Mouse (Mus musculus) layer of hippocampus, adult 2 months (tissue): ENCODE data around the gene Usp12. TPM values are rescaled to one million over a fixed set of nuclear protein-coding genes. Genes with fewer than 3 reads are reported as not detected.
A peak's percentile ranks its signal among the peaks of the same experiment; 100 is the strongest.

Experiments
- DNase-seq, 2 experiments: peaks; one replicate each; pipeline ENCODE4 v3.0.0; 2022; ENCODE audit warnings: low spot score in 2 of 2
- H3K27ac ChIP-seq: fragments of 200-600 bp; 2 replicates; pipeline ENCODE4 v1.8.1; 2022
- H3K4me3 ChIP-seq: fragments of 200-600 bp; 2 replicates; pipeline ENCODE4 v1.8.1; 2022; ENCODE audit warnings: mild to moderate bottlenecking
- CTCF ChIP-seq: fragments of 200-600 bp; conservative IDR thresholded peaks from 2 replicates; pipeline ENCODE4 v1.8.1; 2022; ENCODE audit warnings: antibody characterized with exemption, mild to moderate bottlenecking, moderate library complexity
- total RNA-seq, 2 experiments: library from RNA; stranded (reverse); gene quantifications; 2 replicates each; pipeline ENCODE4 v1.2.3; 2021

Usp12 gene
- total RNA-seq, 2 experiments from 2014 or later = 58.4 to 62.5 TPM

GRCm38 (mm10) chr5:146695543-146695942 lies 99.3 kb downstream of the Usp12 start:
- no peak overlapping the region for H3K27ac ChIP-seq
- no peak for DNase-seq
- H3K4me3 ChIP-seq = no peak overlapping the region
- no peak for TF ChIP-seq CTCF

DNA sequence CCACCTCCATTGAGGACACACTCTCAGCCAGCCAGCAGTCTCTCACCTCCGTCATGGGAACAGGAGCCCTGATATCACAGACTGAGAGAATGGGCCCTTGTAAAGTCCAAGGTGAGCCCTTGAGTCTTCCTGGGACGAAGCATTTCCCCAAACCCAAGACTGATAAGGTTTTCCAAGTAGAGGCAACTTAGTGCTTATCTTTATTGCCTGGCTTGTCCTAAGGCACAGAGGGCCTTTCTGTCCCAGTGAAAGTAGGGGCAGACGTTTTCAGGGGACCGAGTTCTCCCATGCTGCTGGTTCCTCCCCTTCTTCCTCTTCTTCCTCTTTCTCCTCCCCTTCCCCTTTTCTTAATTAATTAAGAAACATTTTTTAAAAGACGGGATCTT lies 101.8 kb downstream of the Usp12 start:
- peak overlapping the region; percentile 25; the same call in 1 of the 2 replicates for H3K27ac ChIP-seq
- H3K4me3 ChIP-seq = no peak overlapping the region
- TF ChIP-seq CTCF = no peak
- no peak for DNase-seq

DNA sequence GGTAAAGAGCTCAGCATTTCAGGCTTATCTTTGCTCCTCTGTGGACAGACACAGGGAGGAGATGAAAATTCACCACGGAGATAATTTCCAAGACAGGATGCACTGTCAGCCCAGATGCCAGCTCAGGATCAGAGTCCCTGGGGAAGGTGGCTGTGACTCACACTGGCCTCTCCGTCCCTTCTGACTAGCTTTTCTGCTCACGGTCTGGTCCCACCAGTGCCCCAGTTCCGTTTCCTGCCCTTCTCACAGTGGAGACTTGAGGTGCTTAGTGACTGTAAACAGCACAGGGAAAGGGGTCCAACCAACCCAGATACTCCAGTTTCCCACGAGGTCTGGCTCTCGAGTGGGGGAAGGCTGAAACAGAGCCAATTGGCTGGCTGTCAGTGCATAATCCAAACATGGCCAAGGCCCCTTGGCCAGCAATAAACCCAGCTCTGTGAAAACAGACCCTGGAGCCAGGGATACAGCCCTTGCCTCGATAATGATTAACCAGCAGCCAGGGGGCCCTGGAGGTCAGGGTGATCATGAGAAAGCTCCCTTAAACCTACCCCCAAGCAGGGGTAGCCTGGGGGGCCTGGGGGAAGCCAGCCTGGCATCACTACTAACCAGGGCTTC lies 102.3 kb downstream of the Usp12 start:
- DNase-seq = peak in 1 of 2 experiments; percentile 39
- H3K27ac ChIP-seq = peak overlapping the region; percentile 25; the same call in 1 of the 2 replicates
- H3K4me3 ChIP-seq = no peak overlapping the region
- TF ChIP-seq CTCF = 0 out of 2 replicates have a peak, but pooled peaks have one; percentile 2

- Histone ChIP-seq H3K4me3 (no peak overlapping the region), H3K27ac (no peak overlapping the region)
- peak; percentile 25 for TF ChIP-seq CTCF
- no peak for DNase-seq
Observed at GRCm38 (mm10) chr5:146691745-146692144, 103.1 kb downstream of the Usp12 start.

DNA sequence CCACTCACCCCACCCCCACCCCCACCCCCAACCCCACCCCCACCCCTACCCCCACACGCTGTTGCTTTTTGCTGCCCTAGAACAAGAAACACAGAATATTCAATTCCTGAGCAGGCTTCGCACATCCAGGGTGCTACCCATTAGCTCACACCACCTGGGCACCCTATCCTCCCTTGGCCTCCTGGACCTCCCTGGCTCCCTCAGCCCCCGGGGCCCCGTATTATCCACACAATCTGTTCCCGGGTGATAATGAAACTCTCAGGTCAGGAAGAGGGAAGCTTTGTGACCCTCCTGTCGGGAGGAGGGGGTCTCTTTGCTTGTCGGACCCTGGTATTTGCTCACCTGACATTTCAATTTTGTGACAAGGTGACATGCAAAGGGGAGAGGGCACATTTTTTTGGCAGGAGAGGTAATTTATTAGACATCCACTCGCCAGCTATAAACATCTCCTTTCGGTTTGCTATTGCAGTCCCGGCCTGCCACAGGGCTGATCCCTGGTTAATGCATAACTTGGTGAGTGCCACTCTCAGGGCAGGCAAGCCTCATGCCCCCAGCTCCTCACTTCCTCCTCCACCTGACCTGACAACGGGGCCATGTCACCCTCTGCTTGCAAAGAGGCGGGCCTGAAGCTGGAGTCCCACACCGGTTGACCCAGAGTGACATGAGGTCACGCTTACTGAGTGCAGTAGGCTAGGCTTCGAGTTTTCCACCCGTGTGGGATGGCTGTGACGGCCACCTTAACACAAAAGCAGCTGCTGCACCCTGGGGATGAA lies 107.1 kb downstream of the Usp12 start:
- no peak overlapping the region for H3K27ac ChIP-seq
- no peak overlapping the region for H3K4me3 ChIP-seq
- TF ChIP-seq CTCF = no peak
- DNase-seq = no peak

GRCm38 (mm10) chr5:146686954-146687353 lies 107.9 kb downstream of the Usp12 start:
- DNase-seq = no peak
- TF ChIP-seq CTCF = no peak
- Histone ChIP-seq H3K4me3 (no peak overlapping the region), H3K27ac (no peak overlapping the region)

Other genes starting within 250 kb of the Usp12 start
- not detected for gene Gm3415, start 238.9 kb downstream of the Usp12 start, total RNA-seq
- 10 to 100 TPM; 37.1 to 45.2 TPM for gene Gpr12, start 209.8 kb downstream of the Usp12 start, total RNA-seq
- gene Rpl21, start 37.9 kb upstream of the Usp12 start, total RNA-seq = 100 to 1,000 TPM; 205 to 212 TPM
- 10 to 100 TPM; 11.0 to 13.7 TPM for gene Rasl11a, start 50.1 kb upstream of the Usp12 start, total RNA-seq
- gene Gtf3a, start 153.7 kb upstream of the Usp12 start, total RNA-seq = 10 to 100 TPM; 23.3 to 24.7 TPM
- gene Mtif3, start 168.8 kb upstream of the Usp12 start, total RNA-seq = 10 to 100 TPM; 20.1 to 20.3 TPM